Mouse (Mus musculus) hindbrain, embryonic 10.5 days (tissue): ENCODE results near the gene C4b. TPM values are rescaled to one million over a fixed set of nuclear protein-coding genes. Genes with fewer than 3 reads are reported as not detected.

Experiments
- DNase-seq: peaks from one replicate; pipeline ENCODE4 v3.0.0-alpha.2; 2017; ENCODE audit warnings: low spot score
- H3K27ac ChIP-seq: fragments of 300-500 bp; sonication (generic); 2 replicates; pipeline ENCODE4 v1.5.1; 2016; ENCODE audit warnings: mild to moderate bottlenecking, moderate library complexity
- H3K27me3 ChIP-seq: fragments of 300-500 bp; sonication (generic); 2 replicates; pipeline ENCODE4 v1.6.1; 2016; ENCODE audit warnings: mild to moderate bottlenecking; ENCODE audit not compliant: poor library complexity, insufficient read depth, severe bottlenecking
- H3K36me3 ChIP-seq: fragments of 300-500 bp; sonication (generic); 2 replicates; pipeline ENCODE4 v1.6.1; 2016; ENCODE audit warnings: mild to moderate bottlenecking, moderate library complexity
- H3K4me1 ChIP-seq: fragments of 300-500 bp; sonication (generic); replicated peaks from 2 replicates; pipeline ENCODE4 v1.6.1; 2016; ENCODE audit warnings: mild to moderate bottlenecking
- H3K4me3 ChIP-seq: fragments of 300-500 bp; sonication (generic); 2 replicates; pipeline ENCODE4 v1.5.1; 2016; ENCODE audit warnings: mild to moderate bottlenecking, moderate library complexity
- H3K9me3 ChIP-seq: fragments of 300-500 bp; sonication (generic); 2 replicates; pipeline ENCODE4 v1.6.1; 2016; ENCODE audit warnings: mild to moderate bottlenecking, moderate library complexity
- WGBS: fragments of 180-500 bp; shearing (Covaris S2); methylation state at CpG from one replicate; pipeline ENCODE4 v1.1.7; 2016; 5-methylcytosine and 5-hydroxymethylcytosine counted together
- polyA plus RNA-seq: library from polyadenylated mRNA; unstranded; fragments of >200 nt; fragmentation: Nextera tagmentation; extraction: Ambion mirVana; gene quantifications from 2 replicates; pipeline ENCODE4 v1.2.1, GENCODE M21; 2016

The C4b gene
- polyA plus RNA-seq, 1 experiment from 2014 or later, result not detected

DNA sequence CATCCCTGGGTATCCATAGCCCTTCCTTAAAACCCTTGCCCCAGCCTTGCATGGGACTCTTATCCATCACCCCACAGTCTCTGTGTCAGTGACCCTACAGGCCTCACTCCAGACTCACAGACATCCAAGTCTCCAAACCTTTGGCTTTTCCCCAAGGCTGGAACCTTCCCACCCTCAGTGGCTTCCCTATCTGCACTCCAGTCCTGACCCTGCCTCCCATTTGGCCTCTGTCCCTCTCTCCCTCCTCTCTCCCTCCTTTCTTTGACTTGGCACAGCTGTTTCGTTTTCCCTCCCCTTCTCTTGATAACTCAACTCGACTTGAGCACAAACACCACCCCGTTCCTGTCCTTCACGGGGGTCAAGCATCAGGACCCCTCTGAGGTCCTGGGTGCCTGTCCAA, 53.2 kb downstream of the C4b start:
- H3K9me3 ChIP-seq, result no peaks in the 10 kb centered on the region
- H3K4me3 ChIP-seq, result no peak overlapping the region
- H3K36me3 ChIP-seq, result no peaks in the 10 kb centered on the region
- peaks cover 8% of the 10 kb centered on the region; the same call in 1 of the 2 replicates for H3K4me1 ChIP-seq
- WGBS, result 78% methylated on average over 4 of the region's 4 CpGs
- no peaks in the 10 kb centered on the region for H3K27me3 ChIP-seq
- H3K27ac ChIP-seq, result no peak overlapping the region
- DNase-seq, result no peak

DNA sequence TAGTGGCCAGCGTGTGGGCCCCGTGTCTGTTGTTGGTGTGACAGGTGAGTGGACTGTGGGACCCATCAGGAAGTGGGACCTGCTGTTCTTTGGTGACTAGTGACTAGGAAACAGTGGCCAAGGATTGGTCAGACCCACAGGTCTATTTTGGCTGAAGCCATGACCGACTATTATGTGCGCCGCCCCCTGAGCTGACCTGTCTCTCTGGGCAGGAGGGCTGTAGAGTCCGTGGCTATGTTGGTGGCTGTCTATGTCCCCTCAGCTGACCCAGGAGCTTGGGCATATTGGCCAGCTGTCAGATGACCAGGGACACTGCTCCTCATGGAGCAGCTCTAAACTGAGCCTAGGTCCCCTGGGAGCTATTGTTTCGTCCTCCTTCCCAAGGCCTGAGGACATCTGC, 54.8 kb downstream of the C4b start:
- no peaks in the 10 kb centered on the region for H3K9me3 ChIP-seq
- H3K27me3 ChIP-seq, result no peaks in the 10 kb centered on the region
- no peak overlapping the region for H3K4me3 ChIP-seq
- peaks cover 8% of the 10 kb centered on the region; the same call in 1 of the 2 replicates for H3K4me1 ChIP-seq
- WGBS, result 89% methylated on average over 7 of the region's 7 CpGs
- H3K27ac ChIP-seq, result no peak overlapping the region
- DNase-seq, result no peak
- H3K36me3 ChIP-seq, result no peaks in the 10 kb centered on the region

DNA sequence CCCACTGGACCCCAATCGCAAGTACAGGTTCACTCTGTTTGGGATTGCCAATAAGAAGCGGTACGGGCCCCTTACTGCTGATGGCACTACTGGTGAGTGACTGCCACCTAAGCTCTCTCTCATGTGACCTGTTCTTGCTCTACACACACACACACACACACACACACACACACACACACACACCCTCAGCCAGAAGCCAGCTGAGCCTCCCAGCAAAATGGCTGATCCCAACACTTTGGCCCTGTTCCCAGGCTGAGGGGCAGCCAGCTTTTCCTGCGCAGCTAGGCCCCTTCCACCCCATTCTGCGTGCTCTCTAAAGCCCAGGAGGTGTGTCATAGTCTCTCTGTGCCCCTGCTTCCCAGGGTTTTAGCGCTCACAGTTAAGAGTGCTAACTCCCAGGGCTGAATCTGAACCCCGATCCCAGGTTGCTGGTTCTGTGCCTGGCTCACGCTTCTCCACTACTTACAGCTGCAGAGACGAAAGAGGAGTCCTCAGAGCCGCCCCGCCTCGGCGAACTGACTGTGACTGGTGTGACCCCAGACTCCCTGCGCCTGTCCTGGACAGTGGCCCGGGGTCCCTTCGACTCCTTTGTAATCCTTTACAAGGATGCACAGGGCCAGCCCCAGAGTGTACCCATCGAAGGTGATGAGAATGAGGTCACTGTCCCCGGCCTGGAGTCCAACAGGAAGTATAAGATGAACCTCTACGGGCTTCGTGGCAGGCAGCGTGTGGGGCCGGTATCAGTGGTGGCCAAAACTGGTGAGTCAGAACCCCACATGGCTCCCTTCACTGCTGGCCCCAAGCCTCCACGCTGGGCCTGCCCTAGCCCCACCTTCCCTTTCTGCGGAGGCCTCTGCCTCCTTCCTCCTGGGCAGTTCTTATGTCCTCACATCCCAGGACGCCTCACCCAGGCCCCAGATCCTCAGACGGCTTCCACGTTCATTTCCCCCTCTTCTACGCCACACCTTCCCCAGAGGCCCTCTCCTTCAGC, 58.3 kb downstream of the C4b start:
- H3K36me3 ChIP-seq, result no peaks in the 10 kb centered on the region
- H3K27ac ChIP-seq, result no peak overlapping the region
- H3K4me3 ChIP-seq, result no peak overlapping the region
- peaks cover 12% of the 10 kb centered on the region; the same call in 1 of the 2 replicates for H3K4me1 ChIP-seq
- 83% methylated on average over 28 of the region's 28 CpGs for WGBS
- no peak for DNase-seq
- H3K9me3 ChIP-seq, result no peaks in the 10 kb centered on the region
- peaks cover 8% of the 10 kb centered on the region for H3K27me3 ChIP-seq

DNA sequence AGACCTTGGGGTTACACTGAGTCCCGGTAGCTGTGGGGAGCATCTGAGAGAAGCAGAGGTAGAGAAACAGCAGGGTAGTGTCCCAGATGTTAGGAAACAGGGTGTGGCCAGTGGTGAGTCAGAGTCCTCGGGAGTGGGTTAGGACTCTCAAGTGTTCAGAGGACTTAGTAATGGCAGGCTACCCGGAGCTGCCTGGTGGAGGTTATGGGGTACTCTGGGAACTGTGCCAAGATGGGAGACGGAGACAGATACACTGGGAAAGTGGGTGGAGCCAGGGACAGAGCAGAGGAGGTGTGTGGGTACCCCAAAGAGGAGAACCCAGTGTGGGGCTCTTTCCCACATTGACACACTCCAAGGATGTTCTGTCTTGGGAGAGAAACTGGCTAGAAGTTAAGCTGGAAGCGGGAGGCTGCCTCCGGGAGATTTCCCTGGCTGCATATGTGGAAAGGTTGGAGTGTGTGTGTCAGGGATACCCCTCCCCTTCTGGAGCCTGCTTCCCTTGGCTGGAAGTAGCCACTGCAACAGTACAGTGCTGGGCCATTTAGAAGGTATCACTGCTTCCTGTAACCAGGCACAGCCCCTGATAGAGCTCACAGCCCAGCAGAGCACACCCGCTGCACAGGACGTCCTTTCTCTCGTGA, 59.3 kb downstream of the C4b start:
- Histone ChIP-seq H3K36me3 (no peaks in the 10 kb centered on the region), H3K4me3 (no peak overlapping the region), H3K27ac (no peak overlapping the region), H3K27me3 (peaks cover 18% of the 10 kb centered on the region), H3K9me3 (no peaks in the 10 kb centered on the region), H3K4me1 (peaks cover 19% of the 10 kb centered on the region; the same call in 1 of the 2 replicates)
- 83% methylated on average over 9 of the region's 9 CpGs for WGBS
- no peak for DNase-seq

DNA sequence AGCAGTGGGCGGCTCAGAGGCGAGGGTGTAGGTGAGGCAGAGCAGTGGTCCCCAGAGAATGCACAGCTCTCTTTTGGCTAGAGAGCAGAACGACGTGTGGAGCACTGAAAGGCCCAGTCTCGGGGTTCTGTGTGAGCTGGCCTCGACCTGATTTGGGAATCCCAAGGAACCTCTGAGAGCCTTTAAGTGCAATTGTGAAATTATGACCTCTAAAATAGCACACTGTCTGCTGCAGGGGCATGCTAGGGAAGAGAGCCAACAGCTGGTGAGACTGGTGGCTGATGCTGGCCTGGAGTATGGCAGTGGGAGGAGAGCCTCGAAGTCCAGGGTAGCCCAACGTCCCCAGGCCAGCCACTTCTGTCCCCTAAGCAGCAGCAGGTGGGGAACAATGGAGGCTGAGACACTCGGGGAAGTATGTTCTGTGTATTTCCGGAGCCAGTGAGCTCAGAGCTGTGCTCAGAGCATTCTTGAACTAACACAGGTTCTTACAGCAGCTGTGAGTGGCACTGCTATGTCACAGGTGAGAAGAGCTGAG, 59.9 kb downstream of the C4b start:
- H3K27ac ChIP-seq, result 0 out of 2 replicates have a peak overlapping the region, but pooled peaks have one; percentile 53
- no peaks in the 10 kb centered on the region for H3K36me3 ChIP-seq
- H3K4me3 ChIP-seq, result no peak overlapping the region
- no peak for DNase-seq
- peaks cover 19% of the 10 kb centered on the region; the same call in 1 of the 2 replicates for H3K4me1 ChIP-seq
- no peaks in the 10 kb centered on the region for H3K9me3 ChIP-seq
- WGBS, result 75% methylated on average over 10 of the region's 10 CpGs
- H3K27me3 ChIP-seq, result peaks cover 24% of the 10 kb centered on the region

DNA sequence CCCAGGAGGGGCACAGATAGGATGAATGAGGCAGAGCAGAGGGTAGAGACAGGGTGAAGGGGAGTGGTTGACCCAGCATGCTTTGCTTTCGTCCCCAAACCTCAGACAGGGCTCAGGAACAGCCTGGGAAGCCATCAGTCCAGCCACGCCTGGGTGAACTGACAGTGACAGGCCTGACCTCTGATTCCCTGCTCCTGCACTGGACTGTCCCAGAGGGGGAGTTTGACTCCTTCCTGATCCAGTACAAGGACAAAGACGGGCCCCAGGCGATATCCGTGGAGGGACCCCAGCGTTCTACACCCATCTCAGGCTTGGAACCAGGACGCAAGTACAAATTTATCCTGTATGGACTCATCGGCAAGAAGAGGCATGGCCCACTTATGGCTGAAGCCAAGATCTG, 60.5 kb downstream of the C4b start:
- peaks cover 19% of the 10 kb centered on the region; the same call in 1 of the 2 replicates for H3K4me1 ChIP-seq
- WGBS, result 65% methylated on average over 8 of the region's 8 CpGs
- no peaks in the 10 kb centered on the region for H3K9me3 ChIP-seq
- H3K27ac ChIP-seq, result peak overlapping the region; percentile 53; the same call in 1 of the 2 replicates
- H3K4me3 ChIP-seq, result no peak overlapping the region
- peaks cover 30% of the 10 kb centered on the region for H3K27me3 ChIP-seq
- no peaks in the 10 kb centered on the region for H3K36me3 ChIP-seq
- no peak for DNase-seq

DNA sequence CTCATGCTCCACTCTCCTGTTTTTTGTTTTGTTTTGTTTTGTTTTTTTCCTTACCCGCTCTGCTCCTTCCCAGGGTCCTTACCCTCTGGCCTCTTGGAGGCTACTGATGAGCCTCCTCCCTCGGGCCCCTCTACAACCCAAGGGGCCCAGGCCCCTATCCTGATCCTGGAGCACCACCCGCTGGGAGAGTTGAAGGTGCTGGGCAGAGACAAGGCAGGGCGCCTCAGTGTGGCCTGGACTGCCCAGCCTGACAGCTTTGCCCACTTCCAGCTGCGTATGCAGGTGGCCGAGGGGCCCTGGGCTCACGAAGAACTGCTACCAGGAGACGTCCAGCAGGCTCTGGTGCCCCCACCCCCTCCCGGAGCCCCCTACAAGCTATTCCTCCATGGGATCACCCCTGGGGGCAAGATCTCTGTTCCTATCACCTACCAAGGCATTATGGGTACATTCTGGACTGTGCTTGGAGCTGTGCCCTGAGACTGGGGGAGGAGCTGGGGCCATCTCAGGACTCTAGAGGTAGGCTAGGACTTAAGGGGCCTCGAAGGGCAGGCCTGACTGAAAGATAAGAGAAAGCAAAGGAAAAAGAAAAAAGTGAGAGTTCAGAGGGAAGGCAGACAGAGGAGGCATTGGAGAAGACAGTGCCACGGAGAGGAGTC, 61.7 kb downstream of the C4b start:
- whole genome bisulfite sequencing, result 79% methylated on average over 11 of the region's 11 CpGs

DNA sequence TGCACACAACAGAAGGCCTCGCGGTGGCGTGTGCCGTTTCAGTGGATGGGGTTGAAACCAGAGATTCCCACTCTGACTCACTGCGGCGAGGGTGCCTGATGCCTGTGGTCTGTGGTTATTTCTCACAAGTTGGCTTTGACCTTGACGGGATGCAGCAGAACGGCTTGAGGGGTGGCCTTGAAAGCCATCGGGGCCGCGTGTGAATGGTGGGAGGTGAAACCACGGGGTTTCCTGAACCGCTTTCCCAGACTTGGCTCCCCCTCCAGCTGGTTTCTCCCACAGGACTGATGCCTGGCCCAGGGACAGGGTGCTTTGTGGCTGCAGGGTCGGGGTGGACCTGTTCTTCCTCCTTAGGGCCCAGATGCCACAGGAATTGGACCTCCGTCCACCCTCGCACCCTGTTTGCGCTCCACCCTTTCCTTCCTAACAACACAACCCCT, 62.5 kb downstream of the C4b start:
- DNase-seq, result no peak
- Histone ChIP-seq H3K4me3 (no peak overlapping the region), H3K36me3 (no peaks in the 10 kb centered on the region), H3K27me3 (peaks cover 43% of the 10 kb centered on the region), H3K9me3 (no peaks in the 10 kb centered on the region), H3K27ac (no peak overlapping the region), H3K4me1 (peaks cover 19% of the 10 kb centered on the region; the same call in 1 of the 2 replicates)
- 82% methylated on average over 17 of the region's 17 CpGs for WGBS

More for the DNA sequence above, 61.7 kb downstream of the C4b start:
- Histone ChIP-seq H3K27me3 (peaks cover 35% of the 10 kb centered on the region), H3K4me1 (peaks cover 19% of the 10 kb centered on the region; the same call in 1 of the 2 replicates), H3K27ac (peak overlapping the region; percentile 13; the same call in 1 of the 2 replicates), H3K4me3 (no peak overlapping the region), H3K9me3 (no peaks in the 10 kb centered on the region), H3K36me3 (no peaks in the 10 kb centered on the region)
- DNase-seq, result no peak

DNA sequence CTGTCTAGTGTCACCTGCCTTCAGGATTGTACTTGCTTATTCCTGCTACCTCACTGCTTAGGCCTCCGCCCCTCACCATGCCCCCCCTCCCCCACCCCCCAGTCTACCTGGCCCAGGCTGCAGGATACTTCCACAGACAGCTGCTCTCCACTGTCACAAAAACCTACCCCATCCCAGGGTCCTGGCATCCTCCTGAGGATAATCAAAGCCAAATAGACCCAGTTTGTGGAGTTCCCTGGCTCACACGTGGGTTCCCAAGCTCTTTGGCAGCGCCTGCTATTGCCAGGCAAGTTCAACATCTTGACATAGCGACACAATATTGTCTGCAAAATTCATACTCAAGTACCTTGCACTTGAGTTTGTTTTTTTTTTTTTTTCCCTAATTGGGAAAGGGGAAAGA, 63.1 kb downstream of the C4b start:
- Histone ChIP-seq H3K27ac (no peak overlapping the region), H3K4me1 (peaks cover 19% of the 10 kb centered on the region; the same call in 1 of the 2 replicates), H3K4me3 (no peak overlapping the region), H3K9me3 (no peaks in the 10 kb centered on the region), H3K36me3 (no peaks in the 10 kb centered on the region), H3K27me3 (peaks cover 49% of the 10 kb centered on the region)
- 81% methylated on average over 4 of the region's 4 CpGs for WGBS
- DNase-seq, result no peak

DNA sequence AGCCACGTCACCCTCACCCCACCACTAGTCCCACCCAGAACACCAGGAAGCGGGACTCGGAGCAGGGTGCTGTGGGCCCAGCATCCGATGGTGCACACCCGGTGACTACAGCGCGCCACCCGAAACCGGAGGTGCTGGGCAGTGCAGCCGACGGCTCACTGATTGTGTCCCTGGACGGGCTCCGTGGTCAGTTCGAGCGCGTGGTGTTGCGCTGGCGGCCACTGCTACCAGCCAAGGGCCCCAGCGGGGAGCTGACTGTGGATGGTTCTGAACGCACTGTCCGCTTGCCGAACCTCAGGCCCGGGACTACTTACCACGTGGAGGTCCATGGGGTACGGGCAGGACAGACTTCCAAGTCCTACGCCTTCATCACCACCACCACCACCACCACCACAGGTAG, 63.5 kb downstream of the C4b start:
- no peaks in the 10 kb centered on the region for H3K9me3 ChIP-seq
- 79% methylated on average over 26 of the region's 26 CpGs for WGBS
- peaks cover 19% of the 10 kb centered on the region; the same call in 1 of the 2 replicates for H3K4me1 ChIP-seq
- H3K27me3 ChIP-seq, result peaks cover 53% of the 10 kb centered on the region
- no peak for DNase-seq
- no peaks in the 10 kb centered on the region for H3K36me3 ChIP-seq
- no peak overlapping the region for H3K27ac ChIP-seq
- no peak overlapping the region for H3K4me3 ChIP-seq
